Mouse (Mus musculus) embryonic fibroblast, embryonic 13.5 days (primary cell): ENCODE data around the gene Fasl. TPM values are rescaled to one million over a fixed set of nuclear protein-coding genes. Genes with fewer than 3 reads are reported as not detected.
A peak's percentile ranks its signal among the peaks of the same experiment; 100 is the strongest.

Experiments used
- H3K27ac ChIP-seq: 2 replicates; pipeline ENCODE4 v1.5.1; 2012; ENCODE audit warnings: low read length, control low read depth, inconsistent platforms; ENCODE audit not compliant: insufficient read depth
- H3K4me1 ChIP-seq: 2 replicates; pipeline ENCODE4 v1.6.1; 2011; ENCODE audit warnings: low read length; ENCODE audit not compliant: control insufficient read depth, insufficient read depth
- H3K4me3 ChIP-seq: 2 replicates; pipeline ENCODE4 v1.5.1; 2011; ENCODE audit warnings: mild to moderate bottlenecking, control low read depth, low read length; ENCODE audit not compliant: insufficient read depth
- CTCF ChIP-seq: IDR thresholded peaks from 2 replicates; pipeline ENCODE4 v1.5.1; 2011; ENCODE audit warnings: mild to moderate bottlenecking, control low read depth, low read length, moderate library complexity, borderline replicate concordance; ENCODE audit not compliant: insufficient read depth
- POLR2A ChIP-seq: IDR thresholded peaks from 2 replicates; pipeline ENCODE4 v1.6.1; 2011; ENCODE audit warnings: low read depth, mild to moderate bottlenecking, control low read depth, low read length, moderate library complexity
- polyA plus RNA-seq: library from polyadenylated mRNA; stranded (reverse); fragments of >200 nt; gene quantifications from 2 replicates; pipeline ENCODE4 v1.2.4, GENCODE M21; 2011; ENCODE audit warnings: low read depth; ENCODE audit not compliant: missing spikeins, insufficient read length

Gene Fasl
- polyA plus RNA-seq, 1 experiment: not detected

DNA sequence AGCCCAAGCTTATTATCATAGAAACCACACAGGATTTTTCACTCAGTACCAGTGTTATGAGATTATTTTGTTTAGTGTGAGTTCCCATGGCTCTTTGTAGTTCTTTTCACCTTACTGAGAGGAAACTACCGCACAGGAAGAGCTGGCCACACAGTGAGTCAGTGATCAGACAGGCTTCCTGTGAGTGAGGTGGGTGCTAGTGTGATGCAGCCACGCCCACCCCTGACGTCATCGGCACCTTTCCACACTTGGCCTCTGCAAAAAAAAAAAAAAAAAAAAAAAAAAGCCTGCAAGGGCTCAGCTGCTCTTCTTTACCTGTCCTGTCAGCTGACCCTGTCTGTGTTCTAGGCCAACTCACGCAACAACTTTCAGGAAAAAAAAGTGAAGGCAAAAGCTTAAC, 21.6 kb downstream of the Fasl start:
- Histone ChIP-seq H3K27ac (no peak overlapping the region), H3K4me3 (no peak overlapping the region), H3K4me1 (no peaks in the 10 kb centered on the region)
- TF ChIP-seq POLR2A (no peak), CTCF (no peak)

GRCm38 (mm10) chr1:161765932-161766331, 22.4 kb downstream of the Fasl start:
- Histone ChIP-seq H3K4me1 (no peaks in the 10 kb centered on the region), H3K4me3 (no peak overlapping the region), H3K27ac (no peak overlapping the region)
- TF ChIP-seq POLR2A (no peak), CTCF (no peak)

GRCm38 (mm10) chr1:161764964-161765363, 23.3 kb downstream of the Fasl start:
- TF ChIP-seq POLR2A (no peak), CTCF (no peak)
- Histone ChIP-seq H3K4me3 (no peak overlapping the region), H3K27ac (no peak overlapping the region)

GRCm38 (mm10) chr1:161761556-161761955, 26.7 kb downstream of the Fasl start:
- H3K4me1 ChIP-seq: no peaks in the 10 kb centered on the region
- no peak overlapping the region for H3K4me3 ChIP-seq
- TF ChIP-seq POLR2A: no peak
- no peak for TF ChIP-seq CTCF
- H3K27ac ChIP-seq: no peak overlapping the region

More at GRCm38 (mm10) chr1:161764964-161765363, 23.3 kb downstream of the Fasl start:
- no peaks in the 10 kb centered on the region for H3K4me1 ChIP-seq

GRCm38 (mm10) chr1:161756547-161756946, 31.7 kb downstream of the Fasl start:
- Histone ChIP-seq H3K4me3 (no peak overlapping the region), H3K27ac (no peak overlapping the region), H3K4me1 (no peaks in the 10 kb centered on the region)
- TF ChIP-seq CTCF: no peak
- no peak for TF ChIP-seq POLR2A

DNA sequence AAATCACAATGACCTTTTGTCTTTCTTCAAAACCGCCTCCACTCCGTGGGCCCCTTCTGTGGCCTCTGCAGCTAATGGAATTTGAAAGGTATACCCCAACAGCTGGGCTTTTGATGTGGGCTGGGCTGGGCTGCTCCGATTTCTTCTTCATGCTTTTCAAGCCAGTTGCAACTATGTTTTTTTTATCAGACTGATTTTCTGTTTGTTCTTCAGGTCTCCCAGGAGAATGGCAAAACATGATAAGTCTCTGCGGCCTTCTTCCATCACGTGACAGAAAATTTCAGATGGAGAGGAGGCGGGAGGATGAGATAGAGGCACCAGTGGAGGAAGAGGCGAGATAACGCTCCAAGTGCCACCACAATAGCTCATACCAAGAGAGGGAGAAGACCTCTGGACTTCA, 37.0 kb downstream of the Fasl start:
- Histone ChIP-seq H3K4me3 (no peak overlapping the region), H3K4me1 (no peaks in the 10 kb centered on the region), H3K27ac (no peak overlapping the region)
- TF ChIP-seq POLR2A (no peak), CTCF (no peak)

- TF ChIP-seq CTCF: no peak
- no peak for TF ChIP-seq POLR2A
- no peaks in the 10 kb centered on the region for H3K4me1 ChIP-seq
- H3K27ac ChIP-seq: no peak overlapping the region
- no peak overlapping the region for H3K4me3 ChIP-seq
Measured at GRCm38 (mm10) chr1:161750471-161751041, 37.7 kb downstream of the Fasl start.

GRCm38 (mm10) chr1:161748685-161749084, 39.6 kb downstream of the Fasl start:
- H3K4me3 ChIP-seq: no peak overlapping the region
- no peaks in the 10 kb centered on the region for H3K4me1 ChIP-seq
- no peak overlapping the region for H3K27ac ChIP-seq
- TF ChIP-seq CTCF (no peak), POLR2A (no peak)

DNA sequence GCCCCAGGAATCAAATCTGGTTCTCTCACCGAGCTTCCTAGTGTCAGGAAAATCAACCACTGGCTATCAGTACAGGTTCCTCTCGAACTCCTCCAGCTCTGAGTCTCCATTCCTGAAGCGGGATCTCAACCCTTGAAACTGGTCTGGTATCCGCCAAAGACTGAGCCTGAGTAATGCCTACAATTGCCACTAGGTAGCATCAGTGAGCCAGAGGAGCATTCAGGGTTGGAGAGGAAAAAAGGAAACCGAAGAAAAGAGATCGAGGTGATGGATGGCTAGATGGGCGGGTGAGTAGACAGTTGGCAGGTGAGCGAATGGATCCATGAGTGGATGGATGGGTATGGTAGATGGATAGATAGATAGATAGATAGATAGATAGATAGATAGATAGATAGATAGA, 40.2 kb downstream of the Fasl start:
- TF ChIP-seq CTCF: peak; percentile 33; the same call in 1 of the 2 replicates
- no peak for TF ChIP-seq POLR2A
- H3K4me3 ChIP-seq: no peak overlapping the region
- no peaks in the 10 kb centered on the region for H3K4me1 ChIP-seq
- H3K27ac ChIP-seq: no peak overlapping the region

GRCm38 (mm10) chr1:161746542-161747302, 41.6 kb downstream of the Fasl start:
- Histone ChIP-seq H3K4me1 (no peaks in the 10 kb centered on the region), H3K4me3 (no peak overlapping the region), H3K27ac (no peak overlapping the region)
- TF ChIP-seq POLR2A (no peak), CTCF (no peak)
